Mouse (Mus musculus) stomach, embryonic 14.5 days (tissue): ENCODE results near the gene Madd. TPM values are rescaled to one million over a fixed set of nuclear protein-coding genes. Genes with fewer than 3 reads are reported as not detected.
"Not testable (repeated sequence)": the region's sequence is repeated elsewhere in the genome, so short reads cannot be mapped to it uniquely, and the experiment has no call there.

Experiments used
- ATAC-seq: fragments of 200-750 bp; cut with Nextera tagmentation; 2 replicates; pipeline ENCODE4 v1.8.0; 2017; ENCODE audit warnings: low read depth, moderate TSS enrichment; ENCODE audit not compliant: insufficient number of reproducible peaks, insufficient read depth, low FRiP score
- H3K27ac ChIP-seq: fragments of 300-500 bp; sonication (generic); 2 replicates; pipeline ENCODE4 v1.5.1; 2014; ENCODE audit warnings: mild to moderate bottlenecking, low read length, moderate library complexity, mixed read lengths
- H3K27me3 ChIP-seq: fragments of 300-500 bp; sonication (generic); 2 replicates; pipeline ENCODE4 v1.6.1; 2014; ENCODE audit warnings: low read length, control low read depth, mixed read lengths; ENCODE audit not compliant: control insufficient read depth, insufficient read depth
- H3K36me3 ChIP-seq: fragments of 300-500 bp; sonication (generic); 2 replicates; pipeline ENCODE4 v1.6.1; 2014; ENCODE audit warnings: mild to moderate bottlenecking, control low read depth, low read length, moderate library complexity, mixed read lengths; ENCODE audit not compliant: control insufficient read depth, insufficient read depth
- H3K4me1 ChIP-seq: fragments of 300-500 bp; sonication (generic); 2 replicates; pipeline ENCODE4 v1.6.1; 2014; ENCODE audit warnings: low read length, control low read depth, mixed read lengths; ENCODE audit not compliant: control insufficient read depth, insufficient read depth
- H3K4me2 ChIP-seq: fragments of 300-500 bp; sonication (generic); replicated peaks from 2 replicates; pipeline ENCODE4 v1.6.1; 2014; ENCODE audit warnings: low read depth, low read length, control low read depth
- H3K4me3 ChIP-seq: fragments of 300-500 bp; sonication (generic); 2 replicates; pipeline ENCODE4 v1.5.1; 2014; ENCODE audit warnings: low read depth, low read length, control low read depth
- H3K9ac ChIP-seq: fragments of 300-500 bp; sonication (generic); replicated peaks from 2 replicates; pipeline ENCODE4 v1.6.1; 2014; ENCODE audit warnings: low read depth, mild to moderate bottlenecking, control low read depth, low read length, moderate library complexity, mixed read lengths
- H3K9me3 ChIP-seq: fragments of 300-500 bp; sonication (generic); 2 replicates; pipeline ENCODE4 v1.6.1; 2016; ENCODE audit warnings: low read depth, low read length, control low read depth; ENCODE audit not compliant: control insufficient read depth
- WGBS: fragments of 180-500 bp; shearing (Covaris S2); extraction: QIAGEN DNeasy Blood & Tissue Kit; methylation state at CpG from one replicate; pipeline ENCODE4 v1.1.7; 2014; 5-methylcytosine and 5-hydroxymethylcytosine counted together
- polyA plus RNA-seq: library from polyadenylated mRNA; unstranded; fragments of >200 nt; fragmentation: Nextera tagmentation; extraction: Ambion mirVana; gene quantifications from 2 replicates; pipeline ENCODE4 v1.2.1, GENCODE M21; 2014

The Madd gene
- polyA plus RNA-seq, 1 experiment from 2014 or later = 19.7 TPM

DNA sequence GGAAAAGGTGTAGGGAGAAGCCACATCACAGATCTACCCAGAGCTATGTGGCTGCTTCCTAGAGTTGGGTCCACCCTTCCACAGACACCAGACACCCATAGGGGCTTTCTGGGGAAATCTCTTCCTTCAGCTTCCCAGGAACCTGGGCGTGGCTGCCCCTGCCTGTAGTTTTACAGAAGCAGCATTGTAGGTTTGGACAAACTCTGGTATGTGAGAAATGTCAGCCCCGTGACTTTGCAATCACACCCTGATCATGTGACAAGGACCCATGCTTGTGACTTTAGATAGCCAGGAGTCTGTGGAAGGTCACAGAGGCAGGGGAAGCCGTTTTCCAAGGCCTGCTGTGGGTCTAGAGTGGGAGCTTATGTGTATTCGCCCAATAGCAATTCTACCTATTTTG lies 71.1 kb downstream of the Madd start:
- Histone ChIP-seq H3K9me3 (no peaks in the 10 kb centered on the region), H3K27me3 (no peaks in the 10 kb centered on the region), H3K9ac (no peak overlapping the region), H3K4me3 (no peak overlapping the region), H3K4me1 (peaks cover 7% of the 10 kb centered on the region; the same call in 1 of the 2 replicates), H3K36me3 (no peaks in the 10 kb centered on the region), H3K27ac (no peak overlapping the region), H3K4me2 (no peak overlapping the region)
- ATAC-seq = no peak
- 46% methylated on average over 4 of the region's 4 CpGs for WGBS

GRCm38 (mm10) chr2:91111832-91112231 lies 71.8 kb downstream of the Madd start:
- WGBS = 89% methylated on average over 3 of the region's 3 CpGs
- H3K4me3 ChIP-seq, H3K9me3 ChIP-seq, H3K4me2 ChIP-seq, ATAC-seq, H3K27ac ChIP-seq, H3K36me3 ChIP-seq, H3K27me3 ChIP-seq, H3K9ac ChIP-seq, H3K4me1 ChIP-seq: not testable (repeated sequence)

DNA sequence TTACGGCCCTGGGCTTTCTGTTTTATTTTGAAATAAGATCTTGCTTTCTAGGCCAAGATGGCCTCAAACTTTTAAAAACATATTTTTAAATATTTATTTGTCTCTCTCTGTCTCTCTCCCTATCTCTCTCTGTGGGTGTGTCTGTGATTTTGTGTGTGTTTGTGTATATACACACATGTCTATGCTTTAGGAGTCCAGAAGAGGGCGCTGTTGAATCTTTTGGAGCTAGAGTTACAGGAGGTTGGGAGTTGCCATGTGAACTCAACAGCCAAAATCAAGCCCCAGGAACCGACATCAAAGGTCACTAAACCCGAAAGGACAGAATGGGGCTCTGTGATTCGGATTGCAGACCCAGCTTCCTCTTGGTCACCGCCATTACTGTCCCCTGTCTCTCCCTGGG lies 73.2 kb downstream of the Madd start:
- WGBS = 73% methylated on average over 6 of the region's 6 CpGs
- H3K4me2 ChIP-seq = no peak overlapping the region
- no peaks in the 10 kb centered on the region for H3K27me3 ChIP-seq
- H3K27ac ChIP-seq = no peak overlapping the region
- H3K36me3 ChIP-seq = no peaks in the 10 kb centered on the region
- H3K4me3 ChIP-seq = no peak overlapping the region
- no peaks in the 10 kb centered on the region for H3K9me3 ChIP-seq
- no peak for ATAC-seq
- H3K9ac ChIP-seq = no peak overlapping the region
- H3K4me1 ChIP-seq = peaks cover 3% of the 10 kb centered on the region; the same call in 1 of the 2 replicates

DNA sequence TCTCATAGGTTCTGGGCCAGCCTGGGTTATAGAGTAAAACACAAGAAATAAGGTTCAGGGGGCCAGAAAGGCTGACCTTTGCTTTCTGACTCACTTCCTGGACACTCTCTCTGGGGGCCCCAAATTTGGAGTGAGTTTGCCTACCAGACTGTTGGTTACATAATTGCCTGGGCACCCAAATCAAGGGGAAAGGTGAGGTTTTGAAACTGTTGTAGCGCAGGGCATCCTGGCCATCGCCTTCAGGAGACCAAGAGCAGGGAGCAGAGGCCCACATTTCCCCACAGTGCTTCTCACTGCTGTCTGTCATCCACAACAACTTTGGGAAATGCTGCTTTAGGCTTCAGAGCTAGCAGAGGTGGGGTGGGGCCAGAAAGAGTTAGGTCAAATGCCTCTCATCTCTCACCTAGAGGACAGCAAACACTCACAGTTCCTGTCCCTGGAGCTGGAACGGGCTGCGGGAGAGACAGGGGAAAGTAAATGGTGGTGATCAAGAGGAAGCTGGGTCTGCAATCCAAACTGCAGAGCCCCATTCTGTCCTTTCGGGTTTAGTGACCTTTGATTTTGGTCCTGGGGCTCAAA lies 73.7 kb downstream of the Madd start:
- no peak overlapping the region for H3K4me2 ChIP-seq
- no peaks in the 10 kb centered on the region for H3K27me3 ChIP-seq
- H3K4me3 ChIP-seq = no peak overlapping the region
- ATAC-seq = no peak
- H3K27ac ChIP-seq = no peak overlapping the region
- no peak overlapping the region for H3K9ac ChIP-seq
- no peaks in the 10 kb centered on the region for H3K9me3 ChIP-seq
- H3K4me1 ChIP-seq = no peaks in the 10 kb centered on the region
- 79% methylated on average over 5 of the region's 5 CpGs for WGBS
- no peaks in the 10 kb centered on the region for H3K36me3 ChIP-seq

DNA sequence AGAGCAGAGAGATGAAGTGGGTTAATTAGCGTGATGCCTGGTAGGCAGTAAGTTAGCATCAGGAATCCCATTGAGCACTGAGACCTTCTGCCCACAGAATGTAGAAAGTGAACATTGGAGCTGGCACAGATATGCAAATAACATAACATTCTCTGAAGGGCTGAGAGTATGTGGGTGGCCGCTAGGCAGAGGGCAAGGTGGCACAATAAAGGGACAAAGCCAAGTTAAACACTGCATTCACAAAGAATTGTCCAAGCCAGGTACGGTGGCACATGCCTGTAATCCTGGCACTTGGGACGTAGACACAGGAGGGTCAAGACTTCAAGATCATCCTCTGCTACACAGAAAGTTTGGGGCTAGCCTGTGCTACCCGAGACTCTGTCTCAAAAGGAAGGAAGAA lies 74.4 kb downstream of the Madd start:
- no peaks in the 10 kb centered on the region for H3K4me1 ChIP-seq
- H3K9ac ChIP-seq = no peak overlapping the region
- H3K27ac ChIP-seq = no peak overlapping the region
- WGBS = 86% methylated on average over 5 of the region's 5 CpGs
- H3K36me3 ChIP-seq = no peaks in the 10 kb centered on the region
- no peaks in the 10 kb centered on the region for H3K27me3 ChIP-seq
- H3K4me3 ChIP-seq = no peak overlapping the region
- no peak overlapping the region for H3K4me2 ChIP-seq
- ATAC-seq = no peak
- H3K9me3 ChIP-seq = no peaks in the 10 kb centered on the region

- WGBS = 79% methylated on average over 3 of the region's 3 CpGs
- H3K4me3 ChIP-seq = no peak overlapping the region
Measured at GRCm38 (mm10) chr2:91108156-91108555, 75.5 kb downstream of the Madd start.

DNA sequence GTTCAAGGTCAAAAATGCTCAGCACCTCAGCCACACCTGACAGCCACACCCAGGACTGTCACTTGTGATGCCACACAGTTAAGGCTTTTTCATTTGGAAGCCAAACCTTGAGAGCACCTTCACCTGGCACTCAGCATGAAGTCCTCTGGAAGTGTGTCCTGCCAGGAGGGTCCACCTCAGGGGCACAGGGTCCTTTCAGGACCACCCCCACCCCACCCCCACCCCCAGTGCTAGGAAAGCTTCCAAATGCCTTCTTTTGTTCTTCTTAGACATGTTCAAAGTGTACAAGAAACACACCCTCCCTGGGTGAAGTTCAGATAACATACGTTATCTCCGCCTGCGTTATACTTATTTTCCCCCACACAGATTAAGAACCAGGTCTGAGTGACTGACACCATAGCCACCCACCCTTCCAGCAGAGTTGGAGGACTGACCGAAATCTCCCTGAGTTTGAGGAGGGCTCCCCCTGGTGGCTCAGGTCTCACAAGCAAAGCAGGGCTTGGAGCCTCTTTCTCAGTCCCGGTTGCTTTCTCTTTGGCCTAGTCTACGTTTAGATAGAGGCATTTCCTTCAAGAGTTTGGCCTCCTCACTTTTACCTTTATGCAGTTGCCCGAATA lies 82.4 kb downstream of the Madd start:
- WGBS = 7% methylated on average over 7 of the region's 7 CpGs
- H3K27ac ChIP-seq = no peak overlapping the region
- no peak overlapping the region for H3K4me3 ChIP-seq
- no peaks in the 10 kb centered on the region for H3K9me3 ChIP-seq
- H3K36me3 ChIP-seq = no peaks in the 10 kb centered on the region
- H3K4me1 ChIP-seq = no peaks in the 10 kb centered on the region
- ATAC-seq = peak; percentile 86
- H3K9ac ChIP-seq = no peak overlapping the region
- no peak overlapping the region for H3K4me2 ChIP-seq
- no peaks in the 10 kb centered on the region for H3K27me3 ChIP-seq

More at GRCm38 (mm10) chr2:91108156-91108555, 75.5 kb downstream of the Madd start:
- H3K27me3 ChIP-seq = no peaks in the 10 kb centered on the region
- H3K4me1 ChIP-seq = no peaks in the 10 kb centered on the region
- no peak overlapping the region for H3K4me2 ChIP-seq
- no peak overlapping the region for H3K9ac ChIP-seq
- H3K36me3 ChIP-seq = no peaks in the 10 kb centered on the region
- no peak for ATAC-seq
- H3K9me3 ChIP-seq = no peaks in the 10 kb centered on the region
- H3K27ac ChIP-seq = no peak overlapping the region

DNA sequence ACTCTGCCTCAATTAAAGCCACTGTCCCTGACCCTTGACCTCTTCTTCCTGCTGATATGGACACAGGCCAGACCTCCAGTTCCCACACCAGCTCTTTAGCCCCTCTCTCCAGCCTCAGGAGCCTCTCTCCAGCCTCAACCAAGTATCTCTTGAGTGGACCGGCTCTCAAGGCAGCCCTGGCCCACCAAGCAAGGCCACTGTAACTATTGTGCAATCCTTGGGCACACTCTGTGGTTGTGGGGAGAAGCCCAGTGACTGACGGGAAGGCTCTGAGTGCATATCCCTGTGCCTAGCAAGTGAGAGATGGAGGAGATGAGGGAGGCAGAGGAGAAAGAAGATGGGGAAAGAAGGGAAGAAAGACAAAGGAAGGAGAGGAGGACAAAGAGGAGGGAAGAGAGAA lies 85.5 kb downstream of the Madd start:
- WGBS = 82% methylated on average over 2 of the region's 2 CpGs
- no peak for ATAC-seq
- H3K4me1 ChIP-seq = no peaks in the 10 kb centered on the region
- H3K27ac ChIP-seq = no peak overlapping the region
- H3K4me2 ChIP-seq = no peak overlapping the region
- no peaks in the 10 kb centered on the region for H3K27me3 ChIP-seq
- no peak overlapping the region for H3K9ac ChIP-seq
- H3K4me3 ChIP-seq = no peak overlapping the region
- no peaks in the 10 kb centered on the region for H3K36me3 ChIP-seq
- no peaks in the 10 kb centered on the region for H3K9me3 ChIP-seq

DNA sequence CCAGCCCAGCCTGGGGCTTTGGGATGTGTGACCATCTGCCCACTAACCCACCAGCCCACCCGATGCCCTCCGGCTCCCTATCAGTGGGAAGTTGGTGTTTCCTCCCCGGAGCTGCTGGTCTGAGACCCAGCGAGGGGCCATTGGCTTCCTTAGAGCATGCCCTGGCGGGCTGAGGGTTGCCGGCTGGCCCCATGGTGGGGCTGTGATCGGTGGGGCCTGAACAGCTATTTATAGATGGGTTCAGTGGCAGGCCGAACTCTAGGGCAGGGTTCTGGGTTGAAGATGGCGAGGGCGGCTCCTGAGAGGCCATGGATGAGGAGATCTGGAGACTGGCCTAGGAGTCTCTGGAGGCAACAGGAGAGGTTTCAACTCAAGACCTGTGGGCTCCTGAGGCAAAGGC lies 86.6 kb downstream of the Madd start:
- H3K9me3 ChIP-seq = no peaks in the 10 kb centered on the region
- no peaks in the 10 kb centered on the region for H3K27me3 ChIP-seq
- ATAC-seq = no peak
- H3K4me3 ChIP-seq = no peak overlapping the region
- WGBS = 82% methylated on average over 10 of the region's 10 CpGs
- H3K36me3 ChIP-seq = no peaks in the 10 kb centered on the region
- H3K4me2 ChIP-seq = no peak overlapping the region
- H3K27ac ChIP-seq = no peak overlapping the region
- no peak overlapping the region for H3K9ac ChIP-seq
- H3K4me1 ChIP-seq = no peaks in the 10 kb centered on the region
